Mouse (Mus musculus) urinary bladder, postnatal 14 days (tissue): ENCODE data around the gene Cyp2e1.
"Not testable (repeated sequence)": the region's sequence is repeated elsewhere in the genome, so short reads cannot be mapped to it uniquely, and the experiment has no call there.

Source experiments
- DNase-seq: peaks from one replicate; pipeline ENCODE4 v3.0.0; 2021; ENCODE audit warnings: low spot score

The Cyp2e1 gene

DNA sequence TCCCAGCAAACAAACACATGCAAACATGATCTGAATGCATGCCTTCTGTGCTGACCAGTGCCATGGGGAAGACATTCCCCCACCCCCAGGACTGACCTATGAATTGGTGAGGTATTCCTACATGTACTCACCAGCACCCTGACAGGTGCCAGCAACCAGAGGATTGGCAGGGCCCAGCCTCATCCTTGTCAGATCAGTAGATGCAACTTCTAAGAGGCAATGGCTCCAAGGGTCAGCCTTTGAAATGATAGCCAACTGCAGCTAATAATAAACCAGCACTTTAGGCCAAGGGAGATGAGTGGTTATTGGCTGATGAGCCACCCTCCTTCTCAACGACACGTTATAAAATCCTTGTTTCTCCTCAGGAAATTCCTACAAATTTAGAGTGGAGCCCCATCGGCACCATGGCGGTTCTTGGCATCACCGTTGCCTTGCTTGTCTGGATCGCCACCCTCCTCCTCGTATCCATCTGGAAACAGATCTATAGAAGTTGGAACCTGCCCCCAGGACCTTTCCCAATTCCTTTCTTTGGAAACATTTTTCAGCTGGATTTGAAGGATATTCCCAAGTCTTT lies at the start of gene Cyp2e1:
TSS of gene Cyp2e1 (plus strand) at position 293 of the 574 bp plus-strand sequence.
- DNase-seq, result no peak

GRCm38 (mm10) chr7:140717155-140718055 lies 46.1 kb upstream of the Cyp2e1 start:
- DNase-seq, result no peak

DNA sequence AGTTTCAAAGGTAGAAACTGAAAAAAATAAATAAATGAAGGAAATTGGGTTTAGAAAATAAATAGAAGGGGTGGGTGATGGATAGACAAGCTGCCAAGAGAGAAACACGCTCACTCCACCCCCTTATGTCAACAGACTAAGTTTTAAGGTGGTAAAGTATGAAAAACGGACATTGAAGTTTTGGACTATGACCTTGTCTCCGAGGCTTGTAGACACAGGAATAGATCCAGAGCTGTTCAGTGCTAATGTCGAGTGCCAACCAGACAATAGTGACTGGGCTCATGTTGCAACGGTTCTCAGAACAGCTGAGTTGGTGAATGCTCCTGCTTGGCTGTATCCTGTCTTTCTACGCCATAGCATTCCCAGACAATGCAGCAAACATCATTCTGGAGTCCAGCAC lies 42.4 kb upstream of the Cyp2e1 start:
- no peak for DNase-seq

DNA sequence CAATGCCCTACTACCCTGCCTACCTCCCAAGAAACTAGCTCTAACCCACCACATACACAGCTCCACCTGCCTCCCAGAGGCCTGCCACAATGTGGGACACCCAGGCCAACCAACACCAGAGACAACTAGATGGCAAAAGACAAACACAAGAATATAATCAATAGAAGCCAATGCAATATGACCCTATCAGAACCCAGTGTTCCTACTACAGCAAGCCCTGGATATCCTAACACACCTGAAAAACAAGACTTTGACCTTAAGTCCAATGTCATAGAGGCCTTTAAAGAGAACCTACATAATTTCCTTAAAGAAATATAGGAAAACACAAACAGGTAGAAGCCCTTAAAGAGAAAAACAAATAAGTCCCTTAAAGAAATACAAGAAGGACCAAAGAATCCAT lies 38.0 kb upstream of the Cyp2e1 start:
- DNase-seq, result no peak

- no peak for DNase-seq
Measured at GRCm38 (mm10) chr7:140733162-140733561, 30.4 kb upstream of the Cyp2e1 start.

- no peak for DNase-seq
Measured at GRCm38 (mm10) chr7:140747402-140747801, 16.1 kb upstream of the Cyp2e1 start.

DNA sequence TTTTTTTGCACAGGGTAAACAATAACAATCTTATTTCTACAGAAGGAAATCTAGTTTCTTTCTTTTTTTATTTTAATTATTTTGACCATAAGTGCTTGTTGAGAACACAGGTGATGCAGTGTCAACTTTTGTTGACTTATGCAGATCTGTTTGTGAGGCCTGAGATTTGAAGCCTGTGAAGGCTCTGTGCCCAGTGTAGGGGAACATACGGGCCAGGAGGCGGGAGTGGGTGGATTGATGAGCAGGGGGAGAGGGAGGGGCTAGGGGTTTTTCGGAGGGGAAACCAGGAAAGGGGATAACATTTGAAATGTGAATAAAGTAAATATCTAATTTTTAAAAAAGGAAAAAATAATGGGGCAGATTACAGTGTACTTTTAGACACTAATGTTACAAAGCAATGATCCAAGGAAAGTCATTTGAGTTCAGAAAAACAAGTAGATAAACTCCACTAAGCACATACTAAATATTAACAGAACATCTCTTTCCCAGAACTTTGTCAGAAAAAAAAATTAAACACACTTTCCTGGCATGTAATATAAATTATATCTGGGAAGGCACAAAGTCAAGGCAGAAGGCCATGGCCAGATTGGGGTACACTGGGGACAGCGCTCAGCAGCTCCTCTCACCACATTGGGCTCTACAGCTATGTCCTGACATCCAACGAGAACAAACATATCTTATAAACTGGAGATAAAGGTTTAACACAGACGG lies 15.3 kb upstream of the Cyp2e1 start:
- no peak for DNase-seq

GRCm38 (mm10) chr7:140748827-140749160 lies 14.7 kb upstream of the Cyp2e1 start:
- no peak for DNase-seq

DNA sequence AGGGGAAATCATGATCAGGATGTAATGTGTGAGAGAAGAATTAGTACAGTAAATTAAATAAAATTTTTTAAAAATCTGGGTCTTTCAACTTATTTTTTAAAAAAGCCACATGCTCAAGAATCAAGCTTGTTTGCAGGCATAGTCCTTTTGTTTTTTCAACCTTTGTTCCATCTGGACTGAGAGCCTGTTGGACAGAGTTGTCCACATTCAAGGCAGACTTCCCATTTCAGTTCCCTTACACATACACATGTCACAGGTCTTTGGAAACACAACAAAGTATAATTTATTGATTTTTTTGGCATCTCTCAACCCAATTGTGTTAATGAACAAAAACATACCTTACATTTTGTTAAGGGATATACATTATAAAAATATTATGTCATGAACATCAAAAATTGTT lies 9.0 kb upstream of the Cyp2e1 start:
- DNase-seq, result no peak

- DNase-seq, result no peak
Measured at GRCm38 (mm10) chr7:140756151-140756854, 7.2 kb upstream of the Cyp2e1 start.

DNA sequence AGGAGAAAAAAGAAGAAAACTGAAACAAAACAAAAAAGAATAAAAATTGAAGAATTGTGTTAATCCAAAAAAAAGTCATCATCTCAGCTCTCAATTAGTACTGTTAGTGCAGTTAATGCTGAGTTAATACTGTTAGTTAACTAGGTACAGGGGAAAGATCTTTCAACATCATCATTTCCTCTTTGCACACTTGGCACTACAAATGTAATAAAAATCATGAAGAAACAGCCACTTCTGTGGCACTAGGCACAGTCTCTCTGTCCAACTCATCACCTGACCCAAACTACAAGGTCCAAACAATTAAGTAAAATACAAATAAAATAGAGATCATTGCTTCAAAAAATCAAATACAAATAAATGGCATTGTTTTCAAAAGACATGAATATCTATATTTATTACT lies 2.9 kb upstream of the Cyp2e1 start:
- DNase-seq, result no peak

- DNase-seq, result not testable (repeated sequence)
Measured at GRCm38 (mm10) chr7:140765391-140765790, 1.9 kb downstream of the Cyp2e1 start.

DNA sequence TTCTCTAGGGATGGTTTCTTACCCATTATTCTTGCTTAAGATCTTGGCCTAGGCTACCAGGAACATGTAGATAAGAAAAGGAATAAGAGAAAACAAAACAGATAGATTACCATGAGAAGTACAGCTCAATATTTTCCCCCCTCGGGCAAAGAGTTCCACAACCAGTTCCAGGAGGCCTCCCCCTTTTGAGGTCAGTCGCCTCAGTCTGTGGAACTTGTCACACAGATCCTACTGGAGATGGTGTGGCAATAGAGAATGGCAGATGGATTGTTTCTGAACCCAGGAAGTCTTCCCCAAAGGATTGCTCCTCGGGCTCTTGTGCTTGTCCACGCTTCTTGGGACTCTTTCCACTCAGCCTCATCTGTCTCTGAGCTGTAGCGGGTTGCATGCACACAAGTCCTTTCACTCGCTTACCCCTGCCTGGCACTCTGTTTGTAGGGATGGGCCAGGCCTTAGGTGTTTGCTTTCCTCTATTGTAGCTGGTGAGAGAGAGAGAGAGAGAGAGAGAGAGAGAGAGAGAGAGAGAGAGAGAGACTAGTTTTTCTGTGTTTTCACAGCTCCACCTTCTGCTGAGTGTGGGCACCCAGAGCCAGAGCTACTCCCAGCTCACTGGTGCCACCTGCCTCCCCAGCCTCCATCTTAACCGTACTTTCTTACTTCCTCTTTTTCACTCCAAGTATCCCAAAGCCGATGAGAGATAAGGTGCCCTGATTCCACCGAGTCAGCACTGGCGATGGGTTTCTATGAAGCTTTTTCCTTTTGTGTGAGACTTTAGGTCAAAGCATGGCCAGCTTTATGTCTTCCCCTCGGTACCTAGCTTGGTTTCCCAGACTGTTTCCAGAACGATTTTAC lies 2.6 kb downstream of the Cyp2e1 start:
- no peak for DNase-seq

GRCm38 (mm10) chr7:140780548-140780947 lies 17.0 kb downstream of the Cyp2e1 start:
- DNase-seq, result no peak

DNA sequence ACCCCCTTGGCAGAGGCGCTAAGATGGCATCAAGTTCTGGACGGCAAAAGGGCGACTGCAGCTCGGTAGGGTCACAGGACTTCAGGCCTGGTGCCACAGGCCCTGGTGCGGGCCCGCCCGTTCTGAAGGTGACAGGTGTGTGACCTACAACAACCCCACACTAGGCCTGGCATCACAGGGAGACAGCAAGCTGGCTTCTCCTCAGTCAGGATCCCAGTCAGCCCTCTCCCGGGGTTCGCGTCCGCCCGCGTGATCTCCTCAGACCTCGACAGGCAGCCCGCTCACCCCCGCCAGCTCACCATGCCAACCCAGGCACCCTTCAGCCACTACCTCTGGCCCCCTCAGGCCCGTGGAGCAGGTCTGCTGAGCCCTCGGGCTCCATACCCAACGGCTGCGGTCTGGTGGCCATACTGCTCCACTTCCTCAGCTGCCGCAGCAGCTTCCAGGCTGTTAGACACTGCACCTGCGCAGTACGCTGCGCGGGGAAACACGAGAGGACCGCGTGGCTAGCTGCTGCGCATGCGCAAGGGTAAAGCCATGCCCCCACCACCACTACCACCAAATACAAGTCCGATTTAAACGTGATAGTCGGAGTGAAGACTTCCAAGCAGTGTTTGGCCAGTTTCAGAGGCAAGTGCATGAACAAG lies 24.0 kb downstream of the Cyp2e1 start, which contains the start of gene Syce1:
TSS of gene Syce1 (minus strand) at position 447 of the 647 bp plus-strand sequence.
- DNase-seq, result no peak

DNA sequence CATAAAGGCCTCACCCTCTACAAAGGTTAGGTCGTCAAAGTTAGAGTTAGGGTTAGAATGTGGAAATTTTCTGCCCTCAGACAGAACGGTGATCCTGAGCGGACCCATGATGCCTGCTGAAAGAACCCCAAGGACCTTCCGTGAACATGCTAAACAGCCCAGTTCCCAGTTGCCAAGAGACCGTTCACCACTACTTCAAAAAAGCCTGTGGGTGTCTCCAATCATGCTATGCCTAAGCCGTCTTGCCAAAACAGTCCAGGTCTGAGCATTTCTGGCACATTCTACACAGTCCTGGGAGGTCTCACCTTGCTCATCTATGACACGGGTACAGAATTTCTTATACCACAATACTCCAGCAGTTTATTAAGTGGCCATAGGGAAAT lies 24.5 kb downstream of the Cyp2e1 start:
- no peak for DNase-seq

- no peak for DNase-seq
Measured at GRCm38 (mm10) chr7:140793541-140793940, 30.0 kb downstream of the Cyp2e1 start.

- DNase-seq, result no peak
Measured at GRCm38 (mm10) chr7:140797619-140798018, 34.1 kb downstream of the Cyp2e1 start.

DNA sequence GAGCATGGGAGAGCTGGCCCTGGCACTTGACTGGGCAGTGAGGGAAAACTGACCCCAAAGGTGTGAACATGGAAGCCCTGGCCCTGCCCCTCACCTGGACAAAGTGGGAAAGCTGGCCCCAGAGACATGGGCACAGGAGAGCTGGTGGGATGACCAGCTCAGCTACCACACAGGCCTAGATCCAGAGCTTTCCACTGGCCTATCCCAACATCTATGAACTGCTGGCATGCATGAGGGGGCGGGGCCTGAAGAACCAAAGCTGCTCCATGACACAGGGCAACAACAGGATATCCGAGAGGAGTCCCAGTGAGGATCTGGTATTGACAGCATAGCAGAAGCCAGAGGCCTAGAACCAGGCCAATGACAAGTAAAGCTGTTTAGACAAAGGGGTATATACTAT lies 34.7 kb downstream of the Cyp2e1 start:
- DNase-seq, result no peak

- DNase-seq, result no peak
Measured at GRCm38 (mm10) chr7:140802629-140803028, 39.1 kb downstream of the Cyp2e1 start.

DNA sequence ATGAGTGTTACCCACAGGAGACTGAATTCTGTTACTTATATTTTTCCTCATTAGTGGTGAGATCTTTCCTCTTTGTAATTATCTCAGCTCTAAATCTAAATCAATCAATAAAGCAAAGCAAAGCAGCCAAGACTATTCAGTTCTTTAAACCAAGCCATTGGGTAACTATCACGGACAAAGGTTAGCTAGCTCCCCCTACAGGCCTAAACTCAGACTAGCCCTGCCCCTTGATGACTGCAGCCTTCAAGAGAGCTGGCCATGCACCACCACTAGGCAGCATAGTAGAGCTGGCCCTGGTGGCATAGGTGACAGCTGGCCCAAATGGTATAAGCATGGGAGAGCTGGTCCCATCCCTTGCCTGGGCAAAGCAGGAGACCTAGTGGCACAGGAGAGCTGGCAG lies 42.2 kb downstream of the Cyp2e1 start:
- peak; percentile 44 for DNase-seq
